Mouse (Mus musculus) MEL (cell line): ENCODE data around the gene Ly6g6c. TPM values are rescaled to one million over a fixed set of nuclear protein-coding genes. Genes with fewer than 3 reads are reported as not detected.

Experiments
- DNase-seq: peaks from one replicate; pipeline ENCODE4 v3.0.0; 2011; ENCODE audit warnings: low read depth, low spot score
- H3K27ac ChIP-seq: 2 replicates; pipeline ENCODE4 v1.5.1; 2012; ENCODE audit warnings: low read depth, mild to moderate bottlenecking, control low read depth, low read length, moderate library complexity; ENCODE audit not compliant: control insufficient read depth
- H3K27me3 ChIP-seq, 2 experiments: fragments of 150-350 bp in 1 of 2; sonication (generic) in 1 of 2; 2 replicates each; pipeline ENCODE4 v1.6.1; 2012; ENCODE audit warnings: low read length in 2 of 2, mild to moderate bottlenecking in 2 of 2, improper control_type of control experiment in 1 of 2, moderate library complexity in 1 of 2; ENCODE audit not compliant: insufficient read depth in 2 of 2, control insufficient read depth in 1 of 2
- H3K36me3 ChIP-seq, 2 experiments: 2 replicates each; pipeline ENCODE4 v1.6.1; 2012 to 2014; ENCODE audit warnings: low read length in 2 of 2, improper control_type of control experiment in 1 of 2, inconsistent platforms in 1 of 2, mild to moderate bottlenecking in 1 of 2; ENCODE audit not compliant: insufficient read depth in 2 of 2, control insufficient read depth in 1 of 2
- H3K4me1 ChIP-seq, 2 experiments: fragments of 150-350 bp in 1 of 2; sonication (generic) in 1 of 2; 2 replicates each; pipeline ENCODE4 v1.6.1; 2012; ENCODE audit warnings: low read length in 2 of 2, improper control_type of control experiment in 1 of 2, mild to moderate bottlenecking in 1 of 2; ENCODE audit not compliant: insufficient read depth in 2 of 2, control insufficient read depth in 1 of 2
- H3K4me3 ChIP-seq, 2 experiments: fragments of 150-350 bp in 1 of 2; sonication (generic) in 1 of 2; 2 replicates each; pipeline ENCODE4 v1.5.1; 2012; ENCODE audit warnings: low read depth in 2 of 2, low read length in 2 of 2, mild to moderate bottlenecking in 2 of 2, moderate library complexity in 2 of 2, control low read depth in 1 of 2, improper control_type of control experiment in 1 of 2; ENCODE audit not compliant: control insufficient read depth in 1 of 2, insufficient read depth in 1 of 2
- H3K79me2 ChIP-seq: 2 replicates; pipeline ENCODE4 v1.6.1; 2012; ENCODE audit warnings: mild to moderate bottlenecking, low read length, moderate library complexity; ENCODE audit not compliant: control insufficient read depth, poor library complexity, insufficient read depth
- H3K9ac ChIP-seq: 2 replicates; pipeline ENCODE4 v1.6.1; 2012; ENCODE audit warnings: low read depth, mild to moderate bottlenecking, control low read depth, low read length, moderate library complexity; ENCODE audit not compliant: control insufficient read depth, poor library complexity, severe bottlenecking
- H3K9me3 ChIP-seq: fragments of 150-350 bp; sonication (generic); replicated peaks from 2 replicates; pipeline ENCODE4 v1.6.1; 2012; ENCODE audit warnings: mild to moderate bottlenecking, low read length, improper control_type of control experiment, moderate library complexity; ENCODE audit not compliant: insufficient read depth
- CHD1 ChIP-seq: IDR thresholded peaks from 2 replicates; pipeline ENCODE4 v1.6.1; 2012; ENCODE audit warnings: low read depth, mild to moderate bottlenecking, inconsistent platforms, low read length, improper control_type of control experiment
- CTCF ChIP-seq, 3 experiments: IDR thresholded peaks in 2 of 3; conservative IDR thresholded peaks in 1 of 3; 2 replicates each; pipeline ENCODE4 v1.5.1; 2011 to 2012; ENCODE audit warnings: low read length in 3 of 3, low read depth in 2 of 3, mild to moderate bottlenecking in 2 of 3, improper control_type of control experiment in 1 of 3, inconsistent platforms in 1 of 3, mixed read lengths in 1 of 3, moderate library complexity in 1 of 3; ENCODE audit not compliant: control insufficient read depth in 1 of 3, insufficient read depth in 1 of 3, poor library complexity in 1 of 3, severe bottlenecking in 1 of 3
- ELF1 ChIP-seq: IDR thresholded peaks from 2 replicates; pipeline ENCODE4 v1.6.1; 2014; ENCODE audit warnings: low read depth, mild to moderate bottlenecking, inconsistent platforms, low read length, improper control_type of control experiment, moderate library complexity
- GABPA ChIP-seq: IDR thresholded peaks from 2 replicates; pipeline ENCODE4 v1.6.1; 2012; ENCODE audit warnings: low read depth, mild to moderate bottlenecking, inconsistent platforms, low read length, improper control_type of control experiment, moderate library complexity
- GATA1 ChIP-seq: IDR thresholded peaks from 2 replicates; pipeline ENCODE4 v1.6.1; 2011; ENCODE audit warnings: low read depth, low read length, improper control_type of control experiment
- HCFC1 ChIP-seq: IDR thresholded peaks from 2 replicates; pipeline ENCODE4 v1.6.1; 2012; ENCODE audit warnings: low read depth, mild to moderate bottlenecking, inconsistent platforms, low read length, improper control_type of control experiment, moderate library complexity
- MAFK ChIP-seq: IDR thresholded peaks from 2 replicates; pipeline ENCODE4 v1.6.1; 2011; ENCODE audit warnings: low read depth, mild to moderate bottlenecking, low read length, improper control_type of control experiment, borderline replicate concordance
- MAX ChIP-seq: IDR thresholded peaks from 2 replicates; pipeline ENCODE4 v1.6.1; 2011; ENCODE audit warnings: low read length, improper control_type of control experiment
- MAZ ChIP-seq: IDR thresholded peaks from 2 replicates; pipeline ENCODE4 v1.6.1; 2012; ENCODE audit warnings: low read depth, mild to moderate bottlenecking, inconsistent platforms, low read length, improper control_type of control experiment
- MXI1 ChIP-seq: IDR thresholded peaks from 2 replicates; pipeline ENCODE4 v1.6.1; 2011; ENCODE audit warnings: mild to moderate bottlenecking, low read depth, low read length, improper control_type of control experiment
- MYB ChIP-seq: IDR thresholded peaks from 2 replicates; pipeline ENCODE4 v1.6.1; 2011; ENCODE audit warnings: mild to moderate bottlenecking, low read depth, low read length, improper control_type of control experiment
- POLR2A ChIP-seq, 2 experiments: IDR thresholded peaks; 2 replicates each; pipeline ENCODE4 v1.6.1; 2011 to 2012; ENCODE audit warnings: low read length in 2 of 2, mild to moderate bottlenecking in 2 of 2, control low read depth in 1 of 2, improper control_type of control experiment in 1 of 2, low read depth in 1 of 2, moderate library complexity in 1 of 2; ENCODE audit not compliant: control insufficient read depth in 1 of 2, insufficient read depth in 1 of 2, poor library complexity in 1 of 2
- POLR2AphosphoS2 ChIP-seq: IDR thresholded peaks from 2 replicates; pipeline ENCODE4 v1.6.1; 2011; ENCODE audit warnings: low read length, improper control_type of control experiment
- RAD21 ChIP-seq: IDR thresholded peaks from 2 replicates; pipeline ENCODE4 v1.6.1; 2011; ENCODE audit warnings: mild to moderate bottlenecking, low read depth, low read length, improper control_type of control experiment
- SIN3A ChIP-seq: IDR thresholded peaks from 2 replicates; pipeline ENCODE4 v1.6.1; 2012; ENCODE audit warnings: low read length, improper control_type of control experiment, inconsistent platforms
- SMC3 ChIP-seq: IDR thresholded peaks from 2 replicates; pipeline ENCODE4 v1.6.1; 2011; ENCODE audit warnings: low read depth, low read length, improper control_type of control experiment
- ZC3H11A ChIP-seq: IDR thresholded peaks from 2 replicates; pipeline ENCODE4 v1.6.1; 2012; ENCODE audit warnings: low read depth, mild to moderate bottlenecking, inconsistent platforms, low read length, improper control_type of control experiment
- ZMIZ1 ChIP-seq: IDR thresholded peaks from 2 replicates; pipeline ENCODE4 v1.6.1; 2012; ENCODE audit warnings: low read depth, mild to moderate bottlenecking, inconsistent platforms, low read length, improper control_type of control experiment, moderate library complexity
- polyA plus RNA-seq, 2 experiments: library from polyadenylated mRNA; stranded (reverse) in 1 of 2; unstranded in 1 of 2; fragments of >175 nt in 1 of 2; fragments of >200 nt in 1 of 2; gene quantifications; 2 replicates each; pipeline versions ENCODE4 v1.2.1 to v1.2.4; 2012; ENCODE audit warnings: low replicate concordance in 2 of 2, low read depth in 1 of 2; ENCODE audit not compliant: insufficient read length in 2 of 2, insufficient read depth in 1 of 2, missing spikeins in 1 of 2
- total RNA-seq: library from RNA; depleted of rRNA; stranded (reverse); fragments of 300-350 nt; gene quantifications from 2 replicates; pipeline ENCODE4 v1.2.3, GENCODE M21; 2012

The Ly6g6c gene
- total and polyA plus RNA-seq, 3 experiments, result 0.24 TPM; not detected in 2

DNA sequence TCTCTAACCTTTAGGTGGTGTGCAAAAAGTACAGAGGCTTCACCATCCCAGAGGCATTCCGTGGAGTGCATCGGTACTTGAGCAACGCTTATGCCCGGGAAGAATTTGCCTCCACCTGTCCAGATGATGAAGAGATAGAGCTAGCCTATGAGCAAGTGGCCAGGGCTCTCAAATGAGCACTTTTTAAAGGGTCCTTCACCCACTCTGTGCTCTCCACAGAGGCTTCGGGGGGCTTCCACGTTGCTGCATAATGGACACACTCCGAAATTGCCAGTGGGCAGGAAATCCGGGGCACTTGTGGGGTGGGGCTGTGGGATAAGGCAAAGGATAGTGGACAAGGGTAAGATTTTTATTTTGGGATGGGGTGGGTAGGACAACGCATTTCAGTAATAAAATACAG lies 6.9 kb upstream of the Ly6g6c start:
- peaks cover 9 to 14% of the 10 kb centered on the region in 2 experiments for H3K36me3 ChIP-seq
- no peaks in the 10 kb centered on the region for H3K9me3 ChIP-seq
- H3K27ac ChIP-seq, result no peak overlapping the region
- H3K27me3 ChIP-seq, result no peaks in the 10 kb centered on the region
- no peak overlapping the region for H3K4me3 ChIP-seq
- H3K79me2 ChIP-seq, result peaks cover 11% of the 10 kb centered on the region; the same call in 1 of the 2 replicates
- no peak overlapping the region for H3K9ac ChIP-seq
- DNase-seq, result no peak
- TF ChIP-seq SIN3A (no peak), CHD1 (no peak), ELF1 (no peak), CTCF (IDR thresholded peaks at IDR 0.05 in 2 of 3, conservative IDR thresholded peaks at IDR 0.05 in 1 of 3; ENCODE audit: control insufficient read depth in 1 of 3, insufficient read depth in 1 of 3, low read depth in 2 of 3, low read length in 3 of 3, poor library complexity in 1 of 3, severe bottlenecking in 1 of 3) (no peak), GABPA (no peak), GATA1 (no peak)
- H3K4me1 ChIP-seq, result no peaks in the 10 kb centered on the region; a peak in 1 of 4 replicates

DNA sequence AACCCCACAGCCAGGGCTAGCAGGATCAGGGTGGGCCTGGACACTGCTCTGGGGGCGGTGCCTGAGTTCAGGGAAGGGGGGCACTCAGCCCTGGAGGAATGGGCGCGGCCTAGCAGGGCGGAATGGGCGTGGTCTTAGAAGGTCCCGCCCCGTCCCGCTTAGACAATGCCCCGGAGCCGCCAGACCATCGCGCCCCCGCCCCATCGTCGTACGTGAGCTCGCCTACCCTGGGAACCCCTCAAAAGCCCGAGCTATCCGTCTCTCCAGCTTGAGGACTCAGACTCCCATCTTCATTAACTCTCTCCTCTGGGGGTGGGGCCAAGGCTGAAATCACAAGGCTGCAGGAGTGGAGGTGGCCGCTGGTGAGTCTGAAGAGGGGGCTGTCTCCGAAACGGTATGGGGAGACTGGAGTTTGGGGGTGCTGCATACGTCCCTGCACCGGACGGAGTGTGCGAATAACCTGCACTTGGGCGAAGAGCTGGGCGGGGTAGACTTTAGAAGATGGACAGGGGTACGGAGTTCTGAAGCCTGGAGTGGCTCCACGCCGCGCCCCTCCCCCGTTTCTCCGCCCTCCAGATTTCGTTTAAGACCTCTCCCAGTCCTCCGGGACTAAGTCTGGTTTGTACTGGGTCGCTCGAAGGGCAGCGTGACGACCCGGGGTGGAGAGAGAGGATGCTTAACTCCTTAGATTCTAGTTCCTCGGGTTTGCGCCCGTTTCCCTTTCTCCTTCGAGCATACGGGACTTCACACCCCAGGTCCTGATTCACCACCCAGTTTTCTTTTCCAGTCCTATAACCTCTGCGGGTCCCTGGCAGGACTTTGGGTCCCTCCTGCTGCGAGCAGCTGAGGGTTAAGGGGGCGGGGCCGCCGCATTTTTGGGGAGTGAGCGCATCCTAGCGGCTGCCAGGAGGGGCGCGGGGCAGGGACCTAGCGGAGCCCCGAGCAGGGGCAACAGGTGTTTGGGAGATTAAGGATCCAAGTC lies 6.0 kb upstream of the Ly6g6c start, which contains the start of gene Ddah2:
Gene Ddah2, plus strand, starts transcription at position 125 of the 982 bp plus-strand sequence.
- H3K27ac ChIP-seq, result no peak within 1 kb of the TSS
- TF ChIP-seq ZC3H11A (peak; percentile 58), MXI1 (peak; percentile 35; the same call in 1 of the 2 replicates), HCFC1 (0 out of 2 replicates have a peak, but pooled peaks have one; percentile 21), MYB (no peak), POLR2A (IDR thresholded peaks at IDR 0.05; ENCODE audit: control insufficient read depth in 1 of 2, insufficient read depth in 1 of 2, low read depth in 1 of 2, low read length in 2 of 2, poor library complexity in 1 of 2) (peak in 1 of 2 experiments; percentile 47; a peak in 1 of 4 replicates), SMC3 (peak; percentile 57), ZMIZ1 (no peak), MAFK (no peak), SIN3A (peak; percentile 51), MAZ (peak; percentile 23; the same call in 1 of the 2 replicates), MAX (0 out of 2 replicates have a peak, but pooled peaks have one; percentile 36), POLR2AphosphoS2 (peak; percentile 95), RAD21 (peak; percentile 70), CTCF (IDR thresholded peaks at IDR 0.05 in 2 of 3, conservative IDR thresholded peaks at IDR 0.05 in 1 of 3; ENCODE audit: control insufficient read depth in 1 of 3, insufficient read depth in 1 of 3, low read depth in 2 of 3, low read length in 3 of 3, poor library complexity in 1 of 3, severe bottlenecking in 1 of 3) (peak in 2 of 3 experiments; percentile 71 to 86; a peak in 5 of 6 replicates)
- TF ChIP-seq, all 39 proteins: peak for 11
- peak; percentile 79 for DNase-seq
- peak within 1 kb of the TSS; percentile 54 for H3K9ac ChIP-seq
- no peaks in the 10 kb centered on the region for H3K9me3 ChIP-seq
- no peaks in the 10 kb centered on the region for H3K27me3 ChIP-seq
- no peaks in the 10 kb centered on the region; a peak in 1 of 4 replicates for H3K4me1 ChIP-seq
- H3K4me3 ChIP-seq, result peak within 1 kb of the TSS; percentile 36 to 52
- peaks cover 4% of the 10 kb centered on the region; the same call in 1 of the 2 replicates for H3K79me2 ChIP-seq
- H3K36me3 ChIP-seq, result peaks cover 8 to 13% of the 10 kb centered on the region in 2 experiments
